Mouse (Mus musculus): ENCODE data around the gene Gmfb. TPM values are rescaled to one million over a fixed set of nuclear protein-coding genes. Genes with fewer than 3 reads are reported as not detected.

The Gmfb gene
- polyA plus RNA-seq, 1 experiment from 2014 or later, result 59.9 TPM

DNA sequence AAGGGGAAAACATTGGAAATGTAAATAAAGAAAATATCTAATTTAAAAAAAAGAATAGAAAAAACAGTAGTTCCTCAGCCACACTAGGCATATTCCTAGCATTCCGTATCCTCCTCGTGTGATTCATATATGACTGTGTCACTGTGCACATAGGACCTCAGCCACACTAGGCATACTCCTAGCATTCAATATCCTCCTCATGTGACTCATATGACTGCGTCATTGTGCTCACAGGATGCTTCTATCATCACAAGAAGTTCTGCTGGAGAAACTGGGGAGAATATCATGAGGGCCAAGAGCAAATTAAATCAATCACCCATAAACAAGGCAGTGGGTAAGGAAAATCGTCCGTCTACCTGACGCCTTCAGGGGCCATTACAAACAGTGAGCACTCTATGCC is 31.3 kb downstream of the Gmfb start:
- Histone ChIP-seq H3K4me2 (replicated peaks; ENCODE audit: low read depth, low read length) (no peak overlapping the region), H3K27ac (ENCODE audit: low read length) (no peak overlapping the region), H3K27me3 (ENCODE audit: control insufficient read depth, insufficient read depth, low read length) (no peaks in the 10 kb centered on the region), H3K9ac (replicated peaks; ENCODE audit: low read depth, low read length) (no peak overlapping the region), H3K9me3 (ENCODE audit: control insufficient read depth, low read depth, low read length) (no peaks in the 10 kb centered on the region), H3K36me3 (ENCODE audit: control insufficient read depth, insufficient read depth, low read length) (no peaks in the 10 kb centered on the region), H3K4me1 (ENCODE audit: control insufficient read depth, insufficient read depth, low read length) (peaks cover 14% of the 10 kb centered on the region; the same call in 1 of the 2 replicates), H3K4me3 (ENCODE audit: low read depth, low read length) (no peak overlapping the region)
- ATAC-seq (ENCODE audit: insufficient number of reproducible peaks, insufficient read depth, low FRiP score, low read depth), result no peak
- WGBS, result 89% methylated on average over 6 of the region's 6 CpGs

DNA sequence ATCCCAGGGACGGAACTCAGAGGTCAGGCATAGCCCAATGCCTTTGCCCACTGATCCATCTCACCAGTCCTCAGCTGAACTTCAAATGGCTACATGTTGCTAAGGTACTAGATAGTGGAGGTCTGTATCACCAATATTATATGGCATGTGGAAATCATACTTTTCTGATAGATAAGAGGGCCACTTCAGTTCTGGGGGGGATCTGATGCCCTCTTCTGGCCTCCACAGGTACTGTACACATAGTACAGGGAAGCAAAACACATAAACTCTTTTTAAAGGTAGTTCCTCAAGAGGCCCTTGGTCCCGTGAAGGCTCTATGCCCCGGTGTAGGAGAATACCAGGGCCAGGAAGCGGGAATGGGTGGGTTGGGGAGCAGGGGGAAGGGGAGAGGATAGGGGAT is 31.7 kb downstream of the Gmfb start:
- Histone ChIP-seq H3K4me1 (ENCODE audit: control insufficient read depth, insufficient read depth, low read length) (peaks cover 14% of the 10 kb centered on the region; the same call in 1 of the 2 replicates), H3K9ac (replicated peaks; ENCODE audit: low read depth, low read length) (no peak overlapping the region), H3K4me2 (replicated peaks; ENCODE audit: low read depth, low read length) (no peak overlapping the region), H3K9me3 (ENCODE audit: control insufficient read depth, low read depth, low read length) (no peaks in the 10 kb centered on the region), H3K4me3 (ENCODE audit: low read depth, low read length) (no peak overlapping the region), H3K36me3 (ENCODE audit: control insufficient read depth, insufficient read depth, low read length) (no peaks in the 10 kb centered on the region), H3K27ac (ENCODE audit: low read length) (no peak overlapping the region), H3K27me3 (ENCODE audit: control insufficient read depth, insufficient read depth, low read length) (no peaks in the 10 kb centered on the region)
- WGBS, result 78% methylated on average over 4 of the region's 4 CpGs
- ATAC-seq (ENCODE audit: insufficient number of reproducible peaks, insufficient read depth, low FRiP score, low read depth), result no peak

DNA sequence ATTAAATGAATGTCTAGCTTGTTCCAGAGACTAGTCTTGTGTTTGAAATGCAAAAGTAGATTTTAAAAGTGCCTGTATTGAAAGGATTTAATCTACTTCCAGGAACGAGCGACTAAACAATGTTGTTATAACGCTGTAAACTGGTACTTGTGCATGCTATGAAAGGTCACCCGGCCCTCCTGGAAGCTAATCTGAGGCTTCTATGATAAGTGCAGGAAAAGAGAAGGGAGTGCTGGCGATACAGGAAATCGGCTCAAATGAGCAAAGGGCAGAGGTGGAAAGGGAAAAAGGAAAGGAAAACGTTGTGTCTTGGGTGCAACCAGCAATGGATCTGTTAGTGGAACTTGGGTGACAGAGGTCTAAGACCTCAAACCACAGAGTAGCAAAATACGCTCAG is 33.5 kb downstream of the Gmfb start:
- WGBS, result 21% methylated on average over 8 of the region's 8 CpGs
- H3K27me3 ChIP-seq (ENCODE audit: control insufficient read depth, insufficient read depth, low read length), result no peaks in the 10 kb centered on the region
- H3K9ac ChIP-seq (replicated peaks; ENCODE audit: low read depth, low read length), result peak overlapping the region; percentile 95; the same call in 1 of the 2 replicates
- no peaks in the 10 kb centered on the region for H3K9me3 ChIP-seq (ENCODE audit: control insufficient read depth, low read depth, low read length)
- peak overlapping the region; percentile 98 for H3K27ac ChIP-seq (ENCODE audit: low read length)
- peak overlapping the region; percentile 79 for H3K4me2 ChIP-seq (replicated peaks; ENCODE audit: low read depth, low read length)
- 0 out of 2 replicates have a peak, but pooled peaks cover under 1% of the 10 kb centered on the region for H3K36me3 ChIP-seq (ENCODE audit: control insufficient read depth, insufficient read depth, low read length)
- ATAC-seq (ENCODE audit: insufficient number of reproducible peaks, insufficient read depth, low FRiP score, low read depth), result 0 out of 2 replicates have a peak, but pooled peaks have one; percentile 11
- peaks cover 14% of the 10 kb centered on the region; the same call in 1 of the 2 replicates for H3K4me1 ChIP-seq (ENCODE audit: control insufficient read depth, insufficient read depth, low read length)
- H3K4me3 ChIP-seq (ENCODE audit: low read depth, low read length), result peak overlapping the region; percentile 96

DNA sequence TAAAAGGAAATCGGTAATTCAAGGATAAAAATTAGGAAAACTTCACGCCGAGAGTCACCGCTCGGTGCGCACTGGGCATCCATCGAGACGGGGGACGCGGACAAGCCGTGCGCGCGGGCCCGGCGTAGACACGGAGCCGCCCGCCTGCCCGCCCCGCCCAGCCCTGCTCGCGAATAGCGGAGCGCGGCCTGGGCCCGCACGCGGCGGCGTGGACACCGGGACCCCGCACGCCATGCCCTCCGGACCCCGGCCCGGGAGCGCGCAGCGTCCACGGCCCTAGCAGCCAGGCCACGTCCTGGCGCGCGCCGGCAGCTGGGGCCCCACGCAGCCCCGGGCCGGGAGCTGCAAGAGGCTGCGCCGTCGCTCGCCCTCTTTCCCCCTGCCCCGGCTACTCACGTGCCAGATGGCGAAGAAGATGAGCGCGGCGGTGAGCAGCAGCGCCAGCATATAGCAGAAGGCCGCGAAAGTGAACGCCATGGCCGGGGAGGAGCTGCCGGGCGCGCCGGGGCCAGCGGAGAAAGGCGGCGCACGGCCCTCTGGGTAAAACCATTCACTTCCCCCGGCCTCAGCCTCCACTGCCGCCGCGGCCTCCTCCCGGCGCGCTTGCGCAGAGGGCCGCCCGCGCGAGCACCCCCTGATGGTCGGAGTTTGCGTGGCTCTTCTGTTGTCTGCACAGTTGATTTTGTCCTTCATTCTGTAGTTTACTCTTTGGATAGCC is 34.1 kb downstream of the Gmfb start, which contains the start of gene Cnih1:
Gene Cnih1, minus strand, starts transcription at position 625 of the 718 bp plus-strand sequence.
- peaks cover 5% of the 10 kb centered on the region; the same call in 1 of the 2 replicates for H3K36me3 ChIP-seq (ENCODE audit: control insufficient read depth, insufficient read depth, low read length)
- WGBS, result under 1% methylated on average over 86 of the region's 86 CpGs
- peak within 1 kb of the TSS; percentile 96 for H3K4me3 ChIP-seq (ENCODE audit: low read depth, low read length)
- peak within 1 kb of the TSS; percentile 98 for H3K27ac ChIP-seq (ENCODE audit: low read length)
- peak within 1 kb of the TSS; percentile 95 for H3K9ac ChIP-seq (replicated peaks; ENCODE audit: low read depth, low read length)
- peak within 1 kb of the TSS; percentile 79 for H3K4me2 ChIP-seq (replicated peaks; ENCODE audit: low read depth, low read length)
- peaks cover 14% of the 10 kb centered on the region; the same call in 1 of the 2 replicates for H3K4me1 ChIP-seq (ENCODE audit: control insufficient read depth, insufficient read depth, low read length)
- H3K27me3 ChIP-seq (ENCODE audit: control insufficient read depth, insufficient read depth, low read length), result no peaks in the 10 kb centered on the region
- H3K9me3 ChIP-seq (ENCODE audit: control insufficient read depth, low read depth, low read length), result no peaks in the 10 kb centered on the region
- ATAC-seq (ENCODE audit: insufficient number of reproducible peaks, insufficient read depth, low FRiP score, low read depth), result peak; percentile 96

DNA sequence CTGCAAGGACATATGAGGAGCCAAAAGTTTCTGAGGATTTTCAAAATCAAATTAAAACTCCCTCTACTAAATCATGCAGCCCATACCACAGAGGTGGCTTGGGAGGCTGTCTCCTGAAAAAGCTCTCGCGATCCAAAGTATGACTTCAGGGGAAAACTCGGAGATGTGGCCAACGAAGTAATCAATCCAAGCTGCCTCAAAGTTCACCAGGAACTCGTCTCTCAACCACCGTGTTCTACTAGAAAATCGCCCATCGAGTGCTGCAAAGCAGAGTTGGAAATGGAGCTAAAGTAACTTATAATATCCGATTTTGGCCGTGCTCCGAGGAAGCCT is 34.6 kb downstream of the Gmfb start:
- no peak for ATAC-seq (ENCODE audit: insufficient number of reproducible peaks, insufficient read depth, low FRiP score, low read depth)
- peak overlapping the region; percentile 98 for H3K27ac ChIP-seq (ENCODE audit: low read length)
- H3K9ac ChIP-seq (replicated peaks; ENCODE audit: low read depth, low read length), result peak overlapping the region; percentile 95
- under 1% methylated on average over 11 of the region's 11 CpGs for WGBS
- peak overlapping the region; percentile 96 for H3K4me3 ChIP-seq (ENCODE audit: low read depth, low read length)
- H3K4me2 ChIP-seq (replicated peaks; ENCODE audit: low read depth, low read length), result peak overlapping the region; percentile 79
- no peaks in the 10 kb centered on the region for H3K27me3 ChIP-seq (ENCODE audit: control insufficient read depth, insufficient read depth, low read length)
- H3K9me3 ChIP-seq (ENCODE audit: control insufficient read depth, low read depth, low read length), result no peaks in the 10 kb centered on the region
- peaks cover 5% of the 10 kb centered on the region; the same call in 1 of the 2 replicates for H3K36me3 ChIP-seq (ENCODE audit: control insufficient read depth, insufficient read depth, low read length)
- H3K4me1 ChIP-seq (ENCODE audit: control insufficient read depth, insufficient read depth, low read length), result peaks cover 14% of the 10 kb centered on the region; the same call in 1 of the 2 replicates

DNA sequence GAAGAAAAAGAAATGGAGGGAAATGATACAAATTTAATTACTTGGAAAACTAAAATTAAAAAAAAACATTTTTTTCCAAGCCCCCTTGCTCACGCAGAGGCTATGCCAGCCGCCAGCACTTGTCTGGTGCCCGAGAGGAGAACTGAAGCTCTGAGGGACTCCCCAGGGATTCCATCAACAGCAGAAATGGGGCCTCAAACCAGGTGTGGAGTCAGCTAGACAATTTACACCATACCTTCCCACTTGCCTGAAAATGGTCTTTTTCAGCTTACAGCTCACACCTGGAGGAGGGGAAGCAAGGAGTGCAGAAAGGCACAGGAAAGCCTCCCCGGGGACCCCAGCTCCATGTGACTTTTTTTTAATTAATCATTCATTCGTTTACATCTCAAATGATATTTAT is 36.8 kb downstream of the Gmfb start:
- WGBS, result 81% methylated on average over 5 of the region's 5 CpGs

DNA sequence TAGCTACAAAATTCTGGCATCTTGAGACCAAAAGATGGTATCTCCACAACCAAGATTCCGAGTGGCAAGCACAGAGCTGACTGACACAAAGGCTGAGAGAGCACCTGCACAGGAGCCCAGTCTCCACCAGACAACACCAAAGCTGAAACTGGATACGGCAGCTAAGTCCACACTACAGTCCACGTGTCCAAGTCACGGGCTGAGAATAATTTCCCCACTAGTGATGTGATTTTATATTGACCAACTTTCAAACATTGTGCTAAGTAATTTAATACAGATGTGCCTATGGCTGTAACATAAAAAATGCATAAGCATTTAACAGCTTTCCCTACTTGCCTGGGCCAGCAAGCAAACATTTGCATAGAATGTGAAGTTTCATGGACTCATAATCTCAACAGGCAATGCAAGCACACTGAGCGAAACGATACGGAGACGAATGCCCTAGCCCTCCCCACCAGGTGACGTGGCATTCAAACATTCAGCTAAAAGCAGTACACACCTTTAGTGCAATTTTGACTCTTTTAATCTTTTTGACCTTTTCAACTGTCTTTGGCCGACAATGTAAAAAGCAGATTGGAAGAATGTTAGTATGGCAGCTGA is 38.6 kb downstream of the Gmfb start:
- no peaks in the 10 kb centered on the region for H3K27me3 ChIP-seq (ENCODE audit: control insufficient read depth, insufficient read depth, low read length)
- H3K36me3 ChIP-seq (ENCODE audit: control insufficient read depth, insufficient read depth, low read length), result peaks cover 26% of the 10 kb centered on the region
- no peak overlapping the region for H3K27ac ChIP-seq (ENCODE audit: low read length)
- peaks cover 10% of the 10 kb centered on the region; the same call in 1 of the 2 replicates for H3K4me1 ChIP-seq (ENCODE audit: control insufficient read depth, insufficient read depth, low read length)
- H3K4me2 ChIP-seq (replicated peaks; ENCODE audit: low read depth, low read length), result no peak overlapping the region
- H3K9ac ChIP-seq (replicated peaks; ENCODE audit: low read depth, low read length), result no peak overlapping the region
- 88% methylated on average over 10 of the region's 10 CpGs for WGBS
- peaks cover 8% of the 10 kb centered on the region; the same call in 1 of the 2 replicates for H3K9me3 ChIP-seq (ENCODE audit: control insufficient read depth, low read depth, low read length)
- no peak overlapping the region for H3K4me3 ChIP-seq (ENCODE audit: low read depth, low read length)
- no peak for ATAC-seq (ENCODE audit: insufficient number of reproducible peaks, insufficient read depth, low FRiP score, low read depth)

More for the DNA sequence above, 36.8 kb downstream of the Gmfb start:
- Histone ChIP-seq H3K9me3 (ENCODE audit: control insufficient read depth, low read depth, low read length) (no peaks in the 10 kb centered on the region), H3K36me3 (ENCODE audit: control insufficient read depth, insufficient read depth, low read length) (peaks cover 8% of the 10 kb centered on the region; the same call in 1 of the 2 replicates), H3K9ac (replicated peaks; ENCODE audit: low read depth, low read length) (no peak overlapping the region), H3K27ac (ENCODE audit: low read length) (no peak overlapping the region), H3K4me2 (replicated peaks; ENCODE audit: low read depth, low read length) (no peak overlapping the region), H3K4me3 (ENCODE audit: low read depth, low read length) (no peak overlapping the region), H3K27me3 (ENCODE audit: control insufficient read depth, insufficient read depth, low read length) (no peaks in the 10 kb centered on the region), H3K4me1 (ENCODE audit: control insufficient read depth, insufficient read depth, low read length) (peaks cover 14% of the 10 kb centered on the region; the same call in 1 of the 2 replicates)
- ATAC-seq (ENCODE audit: insufficient number of reproducible peaks, insufficient read depth, low FRiP score, low read depth), result no peak

DNA sequence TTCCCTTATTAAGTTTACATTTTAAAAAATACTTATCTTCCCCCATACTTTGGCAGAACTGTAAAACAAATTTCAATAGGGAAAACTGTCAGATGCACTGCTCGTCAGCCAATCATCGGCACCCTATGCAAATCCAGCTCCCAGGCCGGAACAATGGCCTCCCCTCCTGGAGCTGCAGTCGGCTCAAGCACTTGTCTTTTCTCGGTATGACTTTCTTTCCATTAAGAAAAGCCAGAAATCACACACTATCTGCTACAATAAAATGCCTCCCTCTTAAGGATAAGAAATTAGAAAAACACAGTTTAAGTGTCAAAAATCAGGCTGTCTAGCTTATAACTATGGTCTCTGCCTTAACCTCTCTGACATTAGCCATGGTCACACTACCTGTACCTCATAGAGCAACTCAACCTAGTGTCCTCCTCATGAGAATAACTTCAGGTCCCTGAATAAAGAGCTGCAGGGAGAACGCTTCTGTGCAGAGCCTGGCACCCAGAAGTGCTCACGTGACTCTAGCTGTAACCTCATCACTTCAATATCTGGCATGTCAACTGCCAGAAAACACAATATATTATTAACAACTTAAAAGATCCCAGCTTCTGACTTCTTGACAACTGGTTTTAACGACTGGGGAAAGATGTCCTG is 39.7 kb downstream of the Gmfb start:
- H3K9ac ChIP-seq (replicated peaks; ENCODE audit: low read depth, low read length), result no peak overlapping the region
- H3K36me3 ChIP-seq (ENCODE audit: control insufficient read depth, insufficient read depth, low read length), result peaks cover 37% of the 10 kb centered on the region
- peaks cover 10% of the 10 kb centered on the region; the same call in 1 of the 2 replicates for H3K4me1 ChIP-seq (ENCODE audit: control insufficient read depth, insufficient read depth, low read length)
- no peak overlapping the region for H3K27ac ChIP-seq (ENCODE audit: low read length)
- H3K27me3 ChIP-seq (ENCODE audit: control insufficient read depth, insufficient read depth, low read length), result no peaks in the 10 kb centered on the region
- peaks cover 8% of the 10 kb centered on the region; the same call in 1 of the 2 replicates for H3K9me3 ChIP-seq (ENCODE audit: control insufficient read depth, low read depth, low read length)
- no peak for ATAC-seq (ENCODE audit: insufficient number of reproducible peaks, insufficient read depth, low FRiP score, low read depth)
- 84% methylated on average over 8 of the region's 8 CpGs for WGBS
- H3K4me2 ChIP-seq (replicated peaks; ENCODE audit: low read depth, low read length), result no peak overlapping the region
- no peak overlapping the region for H3K4me3 ChIP-seq (ENCODE audit: low read depth, low read length)

All from stomach, embryonic 14.5 days (tissue).